Mouse (Mus musculus) ES-E14 (cell line): ENCODE measurements around the gene Prss45.

Experiments used
- CHD2 ChIP-seq: IDR thresholded peaks from 2 replicates; pipeline ENCODE4 v1.6.1; 2014; ENCODE audit warnings: mild to moderate bottlenecking, low read depth, low read length, inconsistent platforms
- MAFK ChIP-seq: IDR thresholded peaks from 2 replicates; pipeline ENCODE4 v1.6.1; 2014; ENCODE audit warnings: mild to moderate bottlenecking, low read depth, low read length, inconsistent platforms; ENCODE audit not compliant: insufficient read depth
- ZNF384 ChIP-seq: IDR thresholded peaks from 2 replicates; pipeline ENCODE4 v1.6.1; 2012; ENCODE audit warnings: low read depth, low read length, inconsistent platforms

GRCm38 (mm10) chr9:110800834-110801479 lies 33.4 kb upstream of the Prss45 start:
- TF ChIP-seq MAFK (no peak), CHD2 (no peak), ZNF384 (no peak)
